Mouse (Mus musculus) adrenal gland, adult 2 months (tissue): Measurements from ENCODE around the gene Insr. TPM values are rescaled to one million over a fixed set of nuclear protein-coding genes. Genes with fewer than 3 reads are reported as not detected.
"Not testable (repeated sequence)": the region's sequence is repeated elsewhere in the genome, so short reads cannot be mapped to it uniquely, and the experiment has no call there.

Source experiments
- DNase-seq: peaks from one replicate; pipeline ENCODE4 v3.0.0; 2021
- long read RNA-seq: library from polyadenylated mRNA; stranded (forward); transcript quantifications from one replicate; pipeline ENCODE4 v2.0.0, GENCODE M21; 2021
- polyA plus RNA-seq: library from polyadenylated mRNA; depleted of rRNA; stranded (reverse); fragments of >200 nt; gene quantifications from 2 replicates; pipeline ENCODE4 v1.2.3, GENCODE M21; 2012; rRNA removed
- total RNA-seq, 2 experiments: library from RNA; stranded (reverse); gene quantifications; 2 replicates each; pipeline ENCODE4 v1.2.3; 2021

The Insr gene
- total RNA-seq (100 to 1,000 TPM; 101 to 153 TPM), polyA plus RNA-seq (31.6 and 44.1 TPM in 2 replicates)
- long read RNA-seq, partial matches to known transcripts, result 0 of 4 reads
- long read RNA-seq, other reads (novel, unspliced or antisense), result 4 of 4 reads

GRCm38 (mm10) chr8:3278934-3279720 lies at the start of gene Insr:
Gene Insr, minus strand, starts transcription at chr8:3279617.
- peak; percentile 98 for DNase-seq

- DNase-seq, result peak; percentile 70
These were observed 48.3 kb upstream of the Insr start for GRCm38 (mm10) chr8:3327538-3328245.

DNA sequence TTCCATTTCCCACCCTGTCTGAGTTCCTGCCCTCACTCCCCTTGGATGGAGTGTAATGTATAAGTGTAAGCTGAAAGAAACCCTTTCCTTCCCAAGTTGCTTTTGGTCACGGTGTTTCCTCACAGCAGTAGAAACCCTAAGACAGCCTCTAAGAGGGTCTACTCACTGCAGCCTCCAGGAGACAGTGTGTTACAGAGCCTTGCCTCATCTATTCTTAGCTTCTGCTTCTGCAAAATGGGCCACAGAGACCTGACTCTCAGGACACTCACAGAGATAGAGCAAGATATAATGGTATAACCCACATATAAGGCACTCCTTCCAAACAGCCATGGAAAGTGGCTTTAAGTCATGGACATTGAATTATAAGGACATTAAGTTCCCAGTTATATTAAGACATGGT lies 47.6 kb upstream of the Insr start:
- DNase-seq, result no peak

DNA sequence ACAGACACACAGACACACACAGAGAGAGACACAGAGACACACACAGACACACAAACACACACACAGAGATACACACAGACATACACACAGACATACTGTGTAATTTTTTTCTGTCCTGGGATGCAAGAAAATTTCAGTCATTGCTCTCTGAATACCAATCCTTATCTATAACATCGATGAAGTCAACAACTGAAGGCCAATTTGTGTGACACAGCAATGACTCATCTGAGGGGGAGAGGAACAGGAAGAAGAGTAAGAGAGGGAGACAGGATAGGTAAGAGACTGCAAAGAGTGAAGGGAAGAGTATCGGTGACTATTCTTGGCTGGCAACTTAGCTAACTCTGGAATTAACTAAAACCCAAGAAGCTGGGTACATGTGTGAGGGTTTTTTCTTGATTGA lies 44.8 kb upstream of the Insr start:
- peak; percentile 56 for DNase-seq

DNA sequence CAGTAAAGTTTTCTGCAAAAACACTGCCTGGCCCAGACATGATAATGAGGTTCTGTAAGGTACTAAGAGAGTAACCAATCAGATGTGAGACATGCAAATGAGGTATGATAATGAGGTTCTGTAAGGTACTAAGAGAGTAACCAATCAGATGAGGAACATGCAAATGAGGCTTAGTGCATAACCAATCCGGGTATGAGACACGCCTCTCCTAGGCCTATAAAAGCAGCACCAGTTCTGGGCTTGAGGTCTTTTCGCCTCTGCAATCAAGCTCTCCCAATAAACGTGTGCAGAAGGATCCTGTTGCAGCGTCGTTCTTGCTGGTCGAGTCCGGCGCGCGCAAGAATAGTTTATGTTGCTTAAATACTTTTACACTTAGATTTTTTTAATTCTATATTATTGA lies 39.9 kb upstream of the Insr start:
- not testable (repeated sequence) for DNase-seq

DNA sequence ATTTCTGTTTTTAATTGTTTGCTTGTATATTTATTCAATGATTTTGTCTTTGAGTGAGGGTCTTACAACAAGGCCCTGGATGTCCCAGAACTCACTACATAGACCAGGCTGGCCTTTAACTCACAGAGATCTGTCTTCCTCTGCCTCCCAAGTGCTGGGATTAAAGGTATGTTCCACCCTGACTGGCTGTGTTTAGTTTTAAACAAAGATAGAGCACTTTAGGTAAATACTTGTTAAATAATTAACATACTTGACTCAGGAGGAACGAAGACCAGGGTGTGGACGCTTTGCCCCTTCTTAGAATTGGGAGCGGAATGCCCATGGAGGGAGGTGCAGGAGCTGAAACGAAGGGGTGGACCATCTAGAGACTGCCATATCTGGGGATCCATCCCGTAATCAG lies 37.2 kb upstream of the Insr start:
- no peak for DNase-seq

DNA sequence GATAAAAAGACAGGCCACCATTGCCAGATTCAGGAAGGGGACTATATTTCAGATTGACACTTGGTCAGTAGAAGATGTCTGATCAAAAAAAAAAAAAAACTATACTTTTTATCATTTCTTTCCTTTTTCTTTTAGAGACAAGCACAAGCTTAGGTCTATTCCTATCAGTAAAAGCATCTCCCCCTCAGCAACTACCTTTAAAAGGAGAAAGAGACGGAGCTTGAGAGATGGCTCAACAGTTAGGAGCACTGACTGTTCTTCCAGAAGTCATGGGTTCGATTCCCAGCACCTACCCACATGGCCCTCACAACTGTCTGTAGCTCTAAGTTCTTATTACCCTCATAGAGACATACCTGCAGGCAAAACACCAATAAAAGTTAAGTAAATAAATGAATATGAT lies 34.9 kb upstream of the Insr start:
- DNase-seq, result no peak

- DNase-seq, result no peak
These were observed 34.4 kb upstream of the Insr start for GRCm38 (mm10) chr8:3313843-3314242.

- not testable (repeated sequence) for DNase-seq
These were observed 34.0 kb upstream of the Insr start for GRCm38 (mm10) chr8:3313417-3313816.

DNA sequence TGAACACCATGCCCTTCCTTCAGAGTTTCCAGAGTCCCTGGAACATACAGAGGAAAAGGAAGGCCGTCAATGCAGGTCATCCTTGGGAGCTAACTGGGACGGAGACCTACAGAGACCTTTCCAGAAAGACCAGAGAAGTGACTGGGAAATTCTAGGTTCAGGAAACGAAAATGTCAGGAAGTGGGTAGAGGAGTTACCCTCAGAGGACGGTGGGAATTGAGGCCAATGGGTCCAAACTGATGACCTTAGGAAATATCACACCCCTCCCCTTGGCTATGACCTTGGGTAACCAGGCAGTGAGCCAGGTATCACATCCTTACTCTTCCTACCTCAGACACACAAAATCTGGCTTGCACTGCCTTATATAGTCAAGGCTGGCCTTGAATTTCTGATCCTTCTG lies 32.1 kb upstream of the Insr start:
- peak; percentile 69 for DNase-seq

- no peak for DNase-seq
These were observed 30.2 kb upstream of the Insr start for GRCm38 (mm10) chr8:3309636-3310035.

DNA sequence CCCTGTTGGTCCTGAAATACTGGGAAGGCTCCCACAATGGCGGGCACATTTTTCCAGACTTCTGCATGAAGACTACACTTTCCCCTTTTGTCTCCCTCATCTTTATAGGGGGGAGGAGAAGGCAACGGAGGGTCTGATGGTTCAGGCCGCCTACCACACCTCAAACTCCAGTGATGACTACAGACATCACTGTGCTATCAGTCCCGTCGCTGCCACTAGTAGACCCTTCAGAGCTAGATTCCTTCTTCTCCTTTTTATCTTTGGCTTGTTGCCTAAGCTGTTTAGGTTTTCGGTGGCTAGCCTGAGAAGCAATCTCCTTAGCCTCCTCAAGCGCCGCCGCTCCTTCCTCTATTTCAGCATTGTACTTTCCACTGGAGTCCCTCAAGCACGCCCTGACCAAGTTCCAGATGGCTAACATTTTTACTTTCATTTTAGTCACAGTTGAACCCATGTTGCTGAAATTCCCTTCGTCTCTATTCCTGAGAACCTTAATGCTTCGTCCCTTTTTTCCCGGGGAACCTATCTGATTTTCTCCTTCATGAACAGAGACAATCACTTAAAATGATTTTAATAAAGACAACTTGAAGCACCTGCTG lies 28.9 kb upstream of the Insr start:
- DNase-seq, result not testable (repeated sequence)

DNA sequence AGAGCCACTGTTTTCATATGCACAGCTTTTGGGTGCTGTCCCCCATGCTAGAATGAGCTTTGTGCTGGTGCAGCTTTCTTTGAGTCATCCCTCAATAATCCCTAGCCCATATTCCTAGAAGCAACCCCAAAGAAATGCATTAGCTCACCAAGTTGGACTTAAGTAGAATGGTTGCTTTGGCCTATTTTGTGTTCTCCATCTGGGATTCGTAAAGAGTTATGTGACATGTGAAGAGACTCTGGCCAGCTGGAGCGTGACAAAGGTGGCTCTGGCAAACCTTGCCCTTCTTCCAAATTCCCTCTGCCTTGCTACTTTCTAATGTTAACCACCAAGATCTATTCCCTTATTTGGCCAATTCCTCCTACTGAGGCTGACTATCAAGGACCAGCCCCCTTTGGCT lies 22.7 kb upstream of the Insr start:
- no peak for DNase-seq

DNA sequence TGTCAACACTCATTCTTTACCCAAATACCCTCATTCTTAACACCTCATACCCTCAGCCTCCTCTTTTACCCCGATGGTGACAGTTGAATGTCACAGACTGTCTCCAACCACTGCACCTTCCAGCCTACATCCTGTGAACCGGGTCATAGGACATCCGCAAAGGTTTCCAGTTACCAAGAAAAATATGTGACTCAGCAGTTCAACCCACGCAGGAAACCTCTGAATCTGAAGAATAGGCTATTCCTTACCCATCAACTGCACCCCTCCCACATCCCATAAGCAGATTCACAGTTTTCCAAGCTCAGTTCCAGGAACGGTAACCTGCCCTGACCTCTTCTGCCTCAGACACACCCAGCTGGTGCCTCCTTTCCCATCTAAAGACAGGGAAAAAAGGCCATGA lies 19.9 kb upstream of the Insr start:
- DNase-seq, result peak; percentile 45

GRCm38 (mm10) chr8:3285824-3286223 lies 6.4 kb upstream of the Insr start:
- DNase-seq, result no peak

- DNase-seq, result peak; percentile 77
These were observed 5.2 kb upstream of the Insr start for GRCm38 (mm10) chr8:3284656-3285055.

DNA sequence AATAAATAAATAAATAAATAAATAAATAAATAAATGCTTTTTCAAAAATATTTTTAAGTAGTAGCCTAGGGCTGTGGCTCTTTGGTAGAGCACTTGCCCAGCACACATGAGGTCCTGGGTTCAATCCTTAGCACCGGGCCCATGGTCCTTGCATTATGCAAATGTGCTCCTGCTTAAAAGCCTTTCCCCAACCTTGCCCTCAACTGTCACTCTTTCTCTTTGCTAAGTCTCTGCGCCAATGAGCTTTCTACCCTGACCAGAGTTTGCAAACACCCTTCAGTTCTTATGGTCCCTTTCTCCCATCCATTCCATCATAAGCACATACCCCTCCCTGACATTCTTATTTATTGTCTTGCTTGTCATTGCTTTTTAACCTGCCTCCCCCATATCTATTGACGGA lies 1.9 kb upstream of the Insr start:
- DNase-seq, result no peak

DNA sequence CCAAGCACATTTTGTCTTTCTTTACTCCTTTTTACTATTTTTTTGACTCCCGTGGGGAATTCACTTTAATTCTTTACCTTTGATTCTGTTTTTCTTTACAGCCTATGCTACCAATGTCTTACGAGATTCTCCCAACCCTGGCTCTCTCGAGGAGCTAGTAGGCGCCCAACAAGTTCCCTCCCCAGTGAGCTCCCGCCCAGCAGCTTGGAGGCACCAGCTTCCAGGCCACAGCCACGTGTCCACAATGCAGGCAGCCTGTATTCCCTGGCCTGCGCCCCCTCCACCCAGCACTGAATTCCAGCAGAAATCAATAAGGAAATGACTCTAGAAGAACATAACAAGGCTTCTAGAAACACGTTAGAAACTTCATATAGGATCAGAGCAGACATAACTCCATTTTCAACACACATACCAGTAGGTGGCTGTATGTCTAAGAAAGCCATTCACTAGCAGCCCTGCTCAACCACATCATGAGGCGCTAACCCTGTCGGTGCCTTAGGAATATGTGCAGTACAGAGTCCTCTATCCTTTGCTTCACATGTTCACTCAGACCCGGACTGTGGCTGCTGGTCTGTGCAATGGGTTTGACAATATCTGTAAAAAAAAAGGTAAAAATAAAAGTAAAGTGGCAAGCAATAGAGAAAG lies 971 bp upstream of the Insr start:
- peak; percentile 47 for DNase-seq

DNA sequence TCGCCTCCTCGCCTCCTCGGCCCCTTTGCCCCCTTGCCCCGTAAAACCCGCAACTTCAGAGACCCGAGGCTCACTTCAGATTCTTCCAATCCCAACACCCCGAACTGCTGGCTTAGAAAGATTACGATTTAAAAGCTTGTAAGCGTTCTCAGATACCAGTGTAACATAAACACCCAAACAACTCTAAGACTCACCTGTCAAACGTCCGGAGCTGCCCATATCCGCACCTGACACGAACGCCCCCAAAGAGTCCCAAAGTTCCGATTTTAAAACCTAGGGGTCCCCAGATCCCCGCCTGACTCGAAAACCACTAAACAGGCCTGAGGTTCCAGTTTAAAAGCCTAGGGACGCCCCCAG lies 282 bp upstream of the Insr start:
- DNase-seq, result no peak

DNA sequence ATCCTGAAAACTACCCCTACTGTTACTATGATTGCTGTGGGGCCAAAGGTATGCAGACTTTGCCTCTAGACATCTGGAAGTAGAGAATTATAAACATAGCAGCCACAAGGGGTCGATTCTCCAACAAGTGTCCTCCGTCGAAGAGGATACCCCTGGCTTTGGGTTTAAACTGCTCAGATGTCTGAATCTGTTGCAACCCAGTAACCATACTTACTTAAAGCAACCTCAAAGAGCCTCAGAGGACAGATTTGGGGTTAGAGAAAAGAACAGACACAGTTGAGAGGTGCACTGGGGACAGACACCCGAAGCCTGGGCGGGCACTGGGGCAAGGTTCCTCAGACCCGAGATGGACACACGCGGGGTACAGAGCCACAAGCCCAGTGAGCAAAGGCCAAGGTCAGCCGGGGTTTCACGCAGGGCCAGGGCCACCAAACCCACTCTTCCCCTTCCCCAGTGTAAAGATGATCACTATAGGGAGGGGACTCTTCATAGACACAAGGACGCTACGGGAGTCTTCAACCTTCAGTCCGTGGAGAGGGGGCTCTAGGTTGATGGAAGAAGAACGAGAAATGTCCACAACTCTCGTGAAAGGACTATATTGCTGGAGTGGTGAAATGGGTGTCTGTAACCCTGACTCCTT lies 1.1 kb downstream of the Insr start:
- peak; percentile 57 for DNase-seq

DNA sequence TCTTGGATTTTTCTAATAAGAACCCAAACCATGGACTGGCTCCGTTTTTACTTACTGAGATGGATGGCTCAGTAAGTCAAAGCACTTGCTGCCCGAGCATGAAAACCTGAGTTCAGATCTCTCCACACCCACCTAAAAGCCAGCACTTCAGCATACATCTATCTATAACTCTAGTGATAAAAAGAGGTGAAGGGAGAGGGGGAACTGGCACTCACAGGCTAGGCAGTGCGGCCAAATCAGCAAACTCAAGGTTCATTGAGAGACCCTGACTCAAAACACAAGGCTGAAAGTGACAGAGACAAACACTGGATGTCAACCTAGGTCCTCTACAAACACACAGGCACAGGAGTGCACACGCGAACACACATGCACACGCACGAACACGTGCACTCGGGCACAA lies 2.2 kb downstream of the Insr start:
- DNase-seq, result no peak

DNA sequence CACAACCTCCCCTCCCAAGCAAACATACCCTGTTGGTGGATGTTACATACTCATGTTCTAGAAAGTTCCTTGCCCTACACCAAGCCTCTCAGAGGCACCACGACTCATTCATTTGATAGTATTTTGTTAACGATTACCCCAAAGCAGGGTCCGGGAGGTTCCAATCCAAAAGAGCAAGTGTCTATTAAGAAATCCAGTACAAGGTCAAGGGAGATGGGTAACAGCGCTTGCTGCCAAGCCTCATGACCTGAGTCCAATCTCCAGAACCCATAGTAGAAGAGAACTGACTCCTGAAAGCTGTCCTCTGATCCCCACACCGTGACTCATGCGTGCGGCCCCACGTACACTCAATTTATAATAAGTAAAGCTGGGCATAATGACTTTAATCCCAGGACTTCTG lies 3.4 kb downstream of the Insr start:
- DNase-seq, result peak; percentile 43
